Mouse (Mus musculus) hematopoietic stem cell, adult 5-6 weeks (primary cell): ENCODE data around the gene Palld. TPM values are rescaled to one million over a fixed set of nuclear protein-coding genes. Genes with fewer than 3 reads are reported as not detected.
A peak's percentile ranks its signal among the peaks of the same experiment; 100 is the strongest.

Source experiments
- ATAC-seq, 2 experiments: fragments of 125-278 bp in 1 of 2; replicated peaks in 1 of 2; 2 replicates each; pipeline ENCODE4 v1.8.0; 2016 to 2017; ENCODE audit warnings: inconsistent platforms in 2 of 2, mild to moderate bottlenecking in 2 of 2, moderate number of reproducible peaks in 2 of 2, low read depth in 1 of 2, moderate TSS enrichment in 1 of 2; ENCODE audit not compliant: low FRiP score in 2 of 2, poor library complexity in 2 of 2, severe bottlenecking in 2 of 2, insufficient read depth in 1 of 2, low TSS enrichment in 1 of 2
- total RNA-seq: library from RNA; stranded (forward); fragments of 172-1452, 232-1000 nt; gene quantifications from 2 replicates; pipeline ENCODE4 v1.2.3, GENCODE M21; 2017

The Palld gene
- total RNA-seq, 1 experiment from 2014 or later, result 2.2 TPM

DNA sequence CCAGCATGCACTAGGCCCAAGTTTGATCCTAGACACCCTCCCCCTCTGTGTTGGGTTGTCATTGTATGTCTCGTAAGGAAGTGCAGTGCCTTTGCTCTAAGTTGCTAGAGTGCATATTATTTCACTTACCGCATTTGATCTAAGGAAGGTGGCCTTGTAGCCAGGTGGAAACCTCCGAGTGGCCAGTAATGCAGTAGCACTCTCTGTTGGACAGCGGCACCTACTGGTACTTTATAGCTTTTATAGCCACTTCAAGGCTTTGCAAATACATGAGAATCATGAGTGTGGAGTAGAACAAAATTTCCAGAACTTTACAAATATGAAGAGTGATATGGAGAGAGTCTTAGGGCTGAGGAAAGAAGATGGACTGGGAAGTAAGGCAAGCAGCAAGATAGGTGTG lies 403.5 kb downstream of the Palld start:
- no peak for ATAC-seq

DNA sequence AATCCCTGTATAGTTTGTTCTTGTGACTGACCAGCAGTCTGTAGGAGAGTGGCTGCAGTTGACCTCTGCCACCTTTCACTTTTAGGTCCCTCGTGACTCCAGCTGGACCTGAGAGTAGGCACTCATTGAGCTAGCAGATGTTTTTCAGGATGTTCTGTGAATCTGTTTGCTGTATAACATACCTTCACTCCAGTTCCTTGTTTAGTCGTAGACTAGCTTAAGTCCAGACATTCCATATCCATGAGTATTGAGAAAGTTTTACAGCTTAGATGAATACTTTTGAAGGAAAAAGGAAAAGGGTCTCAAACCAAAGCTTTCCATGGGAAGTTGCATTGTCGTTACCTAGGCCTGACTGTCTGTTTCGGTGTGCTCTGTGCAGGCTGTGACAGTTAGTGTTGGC lies 405.4 kb downstream of the Palld start:
- no peak for ATAC-seq

DNA sequence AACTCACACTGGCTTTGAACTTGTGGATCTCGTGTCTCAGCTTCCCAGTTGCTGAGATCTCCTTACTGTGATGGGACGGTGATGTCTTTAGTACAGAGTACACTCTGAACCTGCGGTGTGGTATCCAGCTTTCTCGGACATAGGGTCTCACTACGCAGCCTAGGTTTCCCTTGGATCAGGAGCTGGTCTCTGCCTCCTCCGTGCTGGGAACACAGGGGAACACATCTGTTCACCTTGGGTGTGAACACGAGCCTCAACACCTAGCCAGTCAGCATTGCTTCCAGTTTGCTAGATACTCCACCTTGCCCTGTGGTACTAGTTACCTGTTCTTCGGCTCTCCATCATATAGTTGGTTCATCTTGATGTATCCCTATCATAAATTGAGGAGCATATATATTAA lies 413.9 kb downstream of the Palld start:
- no peak for ATAC-seq

DNA sequence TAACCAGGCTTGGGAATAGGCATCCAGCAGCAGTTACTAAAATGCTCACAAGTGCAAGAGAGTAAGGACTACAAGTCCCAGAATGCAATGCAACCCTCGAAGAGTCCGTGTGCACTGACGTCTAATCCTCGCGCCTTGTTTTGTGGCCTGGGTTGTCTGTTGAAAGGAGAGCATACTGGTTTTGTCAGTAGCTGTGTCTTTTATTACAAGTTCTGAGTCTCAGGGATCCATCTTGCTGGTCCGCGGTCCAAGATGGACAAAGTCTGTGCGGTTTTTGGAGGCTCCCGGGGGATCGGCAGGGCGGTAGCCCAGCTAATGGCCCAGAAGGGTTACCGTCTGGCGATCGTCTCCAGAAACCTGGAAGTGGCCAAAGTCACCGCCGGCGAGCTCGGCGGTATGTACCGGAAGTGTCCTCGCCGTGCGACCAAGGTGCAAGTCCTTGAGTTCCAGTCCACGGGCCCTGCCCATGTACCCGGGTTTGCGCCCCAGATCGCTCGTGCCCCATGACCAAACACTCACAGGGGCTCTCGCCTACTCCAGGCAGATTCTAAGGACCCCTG lies 414.8 kb downstream of the Palld start, which contains the start of gene Cbr4:
Gene Cbr4 (plus strand): TSS at position 138 of the 560 bp plus-strand sequence.
- peak; percentile 99 for ATAC-seq

DNA sequence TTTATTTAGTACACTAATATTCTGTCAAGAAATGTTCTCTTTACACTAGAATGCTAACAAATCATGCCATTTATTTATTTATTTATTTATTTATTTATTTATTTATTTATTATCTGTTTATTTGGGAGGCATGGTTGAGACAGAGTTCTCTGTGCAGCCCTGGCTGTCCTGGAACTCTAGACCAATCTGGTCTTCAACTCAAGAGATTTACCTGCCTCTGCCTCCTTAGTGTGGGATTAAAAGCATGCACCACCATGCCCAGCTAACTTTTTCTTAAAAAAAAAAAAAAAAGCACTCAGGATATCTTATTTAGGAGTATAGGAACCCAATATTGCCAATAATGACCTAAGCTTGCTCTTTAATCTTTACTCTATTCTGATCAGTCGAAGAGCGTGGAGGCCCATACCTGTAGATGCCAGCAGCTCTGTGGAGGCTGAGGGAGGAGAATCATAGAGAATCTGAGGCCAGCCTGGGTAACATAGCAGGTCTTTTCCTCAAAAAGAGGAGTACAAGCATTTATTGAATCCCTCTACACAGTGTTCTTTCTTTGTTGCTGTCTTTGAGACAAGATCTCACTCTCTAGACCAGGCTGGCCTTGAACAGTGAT lies 415.5 kb downstream of the Palld start:
- no peak for ATAC-seq

DNA sequence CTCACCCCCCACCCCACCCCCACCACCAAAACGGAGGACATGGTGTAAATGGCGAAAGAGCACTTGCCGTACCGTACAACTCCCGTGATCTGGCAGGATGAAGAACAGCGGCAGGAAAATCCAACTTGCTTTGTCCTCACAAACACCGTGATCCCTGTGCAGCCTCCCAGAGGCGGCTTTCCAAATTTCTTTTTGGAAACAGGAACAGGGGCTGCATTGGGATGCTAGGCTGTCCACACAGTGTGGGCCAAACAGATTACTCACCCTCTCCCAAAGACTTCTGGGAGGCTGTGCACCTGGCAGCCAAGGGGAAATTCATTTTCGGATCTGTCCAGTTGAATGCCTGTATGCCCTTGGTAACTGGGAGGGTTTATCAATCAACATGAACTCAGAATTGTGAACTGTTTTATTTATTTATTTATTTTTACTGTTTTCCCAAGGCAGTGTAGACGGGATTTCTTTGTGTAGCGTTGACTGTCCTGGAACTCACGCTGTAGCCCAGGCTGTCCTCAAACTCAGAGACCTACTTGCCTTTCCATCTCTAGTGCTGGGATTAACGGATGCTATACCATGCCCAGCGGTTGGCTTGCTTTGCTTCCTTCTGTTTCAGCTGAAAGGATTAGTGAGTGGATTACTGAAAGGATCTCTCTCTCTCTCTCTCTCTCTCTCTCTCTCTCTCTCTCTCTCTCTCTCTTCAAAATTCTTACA lies 422.1 kb downstream of the Palld start:
- ATAC-seq, result 0 out of 4 replicates have a peak, but pooled peaks of 1 of the 2 experiments have one; percentile 5

DNA sequence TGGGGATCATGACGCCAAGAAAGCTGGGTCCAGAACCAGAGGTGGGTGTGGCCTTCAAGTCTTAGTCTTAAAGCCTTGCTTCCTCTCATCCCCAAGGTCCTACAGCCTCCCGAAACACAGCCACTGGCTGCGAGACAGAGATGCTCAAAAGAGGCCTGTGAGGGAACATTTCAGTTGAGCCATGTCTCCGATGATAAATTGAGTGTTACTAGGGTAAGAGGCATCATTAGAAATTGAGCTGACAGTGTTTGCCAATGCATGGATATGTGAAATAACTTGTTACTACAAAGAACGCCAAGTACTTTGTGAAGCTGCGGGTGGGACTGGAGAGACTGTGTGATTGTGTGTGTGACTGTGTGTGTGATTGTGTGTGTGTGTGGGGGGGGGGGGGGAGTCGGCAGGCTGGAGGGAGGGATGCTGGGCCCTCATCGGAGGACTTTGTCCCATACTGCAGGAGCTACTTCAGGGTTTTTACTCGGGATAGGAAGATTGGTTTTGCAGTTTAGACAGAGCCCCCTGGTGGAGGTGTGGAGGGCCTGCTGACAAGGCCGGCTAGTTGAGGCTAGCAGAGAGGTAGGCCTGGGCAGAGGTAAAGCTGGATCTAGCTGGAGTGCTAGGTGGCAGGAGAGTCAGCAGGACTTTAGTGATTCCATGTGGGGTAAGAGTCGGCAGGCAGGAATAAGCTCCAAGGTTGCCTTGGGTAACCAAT lies 422.8 kb downstream of the Palld start:
- peak; percentile 81 to 87 for ATAC-seq

DNA sequence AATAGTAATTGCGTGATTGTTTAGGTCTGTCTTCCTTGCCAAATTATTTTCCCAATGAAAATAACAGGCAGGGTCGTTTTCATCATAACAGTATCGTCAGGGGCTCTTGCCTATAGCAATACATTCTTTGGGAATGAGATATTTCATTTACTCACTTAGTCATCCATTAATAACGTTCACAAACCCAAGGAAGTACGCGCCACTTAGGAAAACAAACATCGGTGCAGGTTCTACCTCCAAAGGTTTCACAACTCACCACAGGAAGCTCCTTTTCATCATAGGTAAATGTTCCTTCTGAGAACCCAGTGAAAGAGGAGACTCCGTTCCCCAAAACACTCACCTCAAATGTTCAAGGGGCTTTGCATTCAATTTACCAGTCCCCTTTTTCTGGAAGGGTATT lies 423.7 kb downstream of the Palld start:
- ATAC-seq, result no peak

DNA sequence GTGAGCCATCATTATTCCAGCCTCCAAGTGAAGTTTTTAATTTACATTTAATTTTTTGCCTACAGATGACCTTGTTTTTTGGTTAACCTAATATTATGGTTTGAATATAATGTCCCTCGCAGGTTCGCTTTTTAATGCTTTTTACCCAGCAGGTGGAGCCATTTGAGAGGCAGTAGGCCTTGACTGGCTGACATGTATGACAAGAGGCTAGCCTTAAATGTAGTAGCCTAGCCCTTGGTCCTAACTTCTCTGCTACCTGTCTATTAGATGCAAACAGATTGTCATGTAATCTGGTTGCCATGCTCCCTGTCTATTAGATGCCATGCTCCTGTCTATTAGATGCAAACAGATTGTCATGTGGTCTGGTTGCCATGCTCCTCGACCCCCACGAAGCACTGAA lies 424.3 kb downstream of the Palld start:
- no peak for ATAC-seq

DNA sequence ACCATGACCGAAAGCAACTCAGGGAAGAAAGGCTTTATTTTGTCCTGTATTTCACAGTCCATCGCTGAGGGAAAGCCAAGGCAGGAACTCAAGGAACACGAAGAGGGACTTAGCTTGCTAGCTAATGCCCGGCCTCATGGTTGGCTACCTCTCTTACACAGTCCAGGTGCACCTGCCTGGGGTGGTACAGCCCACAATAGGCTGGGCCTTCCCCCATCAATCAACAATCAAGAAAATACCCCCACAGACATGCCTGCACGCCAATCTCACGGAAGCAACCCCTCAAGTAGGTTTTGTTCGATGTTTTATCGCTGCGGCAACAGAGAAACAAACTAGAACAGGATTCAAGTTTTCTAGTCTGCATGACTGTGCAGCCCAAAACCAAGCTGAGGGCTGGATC lies 426.3 kb downstream of the Palld start:
- no peak for ATAC-seq

DNA sequence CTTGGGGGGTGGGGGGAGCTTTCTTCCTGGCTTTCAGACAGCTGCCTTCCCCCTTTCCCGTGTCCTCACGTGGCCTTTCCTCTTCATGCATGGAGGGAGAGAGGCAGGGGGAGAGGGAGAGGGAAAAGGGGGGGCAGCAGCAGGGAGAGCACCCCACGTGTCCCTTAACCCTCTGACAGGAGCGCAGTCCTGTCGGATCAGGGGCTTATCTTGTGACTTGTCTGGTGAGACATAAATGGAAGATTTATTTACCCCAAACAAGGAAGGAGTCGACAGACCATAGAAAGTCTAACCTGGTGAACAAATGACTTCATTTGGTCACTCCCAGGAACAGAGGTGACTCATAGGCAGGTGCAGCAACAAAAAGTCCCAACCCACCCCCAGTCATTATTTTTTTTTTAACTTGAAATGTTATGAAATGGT lies 427.2 kb downstream of the Palld start:
- ATAC-seq, result no peak

DNA sequence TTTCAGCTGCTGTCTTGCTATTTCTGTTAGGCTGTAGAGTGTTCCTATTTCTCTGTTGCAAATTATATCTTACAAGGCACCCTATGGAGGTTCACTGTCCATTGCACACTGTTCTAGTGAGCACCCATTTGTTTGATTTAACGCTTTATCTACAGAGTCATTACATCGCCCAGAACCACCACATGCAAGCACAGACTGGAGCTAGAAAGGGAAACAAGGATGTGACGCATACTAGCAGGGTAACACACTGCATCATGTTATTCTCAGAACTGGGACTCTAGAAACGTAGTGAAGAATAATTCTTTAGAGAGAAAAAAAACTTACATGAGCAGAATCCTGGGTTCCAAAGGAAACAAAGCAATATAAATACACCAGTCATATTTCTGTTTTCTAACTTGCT lies 432.3 kb downstream of the Palld start:
- ATAC-seq, result no peak

DNA sequence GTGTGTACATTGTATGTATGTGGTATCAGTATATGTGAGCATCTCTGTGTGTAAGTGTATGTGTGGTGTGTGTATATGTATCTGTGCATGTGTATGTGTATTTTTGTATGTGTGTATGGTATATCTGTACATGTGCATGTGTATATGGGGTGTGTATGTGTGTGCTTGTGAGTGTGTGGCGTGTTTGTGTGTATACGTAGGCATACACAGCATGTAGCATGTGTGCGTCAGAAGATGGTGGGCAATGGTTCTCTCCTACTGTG lies 435.0 kb downstream of the Palld start:
- ATAC-seq, result no peak

DNA sequence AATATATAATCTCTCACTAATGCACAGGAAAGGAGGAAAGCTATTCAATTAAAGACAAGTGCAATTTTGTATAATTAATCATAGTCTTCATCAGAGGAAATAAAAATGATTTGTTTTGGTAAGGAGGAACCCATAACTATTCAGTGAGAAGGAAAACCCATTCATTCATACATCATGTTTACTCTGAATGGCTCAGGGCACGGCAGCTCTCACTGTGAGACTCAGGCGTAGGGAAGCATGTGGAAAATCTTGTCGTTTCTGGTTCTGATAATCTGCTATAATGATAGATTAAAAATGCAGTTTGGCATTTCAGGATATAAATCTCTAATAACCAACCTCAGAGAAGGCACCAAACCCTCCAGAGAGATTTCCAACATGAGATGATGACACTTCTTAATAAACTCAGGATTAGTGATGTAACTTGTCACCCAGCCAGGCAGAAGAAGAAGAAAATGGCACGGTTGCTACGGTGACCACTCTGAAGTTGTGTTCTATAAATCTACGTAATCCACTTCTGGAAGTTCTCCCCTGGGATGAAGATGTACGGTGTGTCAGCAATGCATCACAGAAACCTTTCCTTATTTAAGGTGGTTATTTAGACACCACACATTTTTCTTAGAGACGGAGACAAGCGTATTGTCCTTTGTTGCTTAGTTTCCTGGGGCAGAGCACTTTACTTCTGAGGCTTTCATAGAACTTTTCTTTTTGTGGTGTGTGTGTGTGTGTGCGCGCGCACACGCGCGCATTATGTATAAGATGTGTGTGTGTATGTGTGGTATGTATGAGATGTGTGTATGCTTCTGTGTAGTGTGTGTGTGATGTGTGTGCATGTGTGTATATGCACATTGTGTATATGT lies 435.6 kb downstream of the Palld start:
- no peak for ATAC-seq

DNA sequence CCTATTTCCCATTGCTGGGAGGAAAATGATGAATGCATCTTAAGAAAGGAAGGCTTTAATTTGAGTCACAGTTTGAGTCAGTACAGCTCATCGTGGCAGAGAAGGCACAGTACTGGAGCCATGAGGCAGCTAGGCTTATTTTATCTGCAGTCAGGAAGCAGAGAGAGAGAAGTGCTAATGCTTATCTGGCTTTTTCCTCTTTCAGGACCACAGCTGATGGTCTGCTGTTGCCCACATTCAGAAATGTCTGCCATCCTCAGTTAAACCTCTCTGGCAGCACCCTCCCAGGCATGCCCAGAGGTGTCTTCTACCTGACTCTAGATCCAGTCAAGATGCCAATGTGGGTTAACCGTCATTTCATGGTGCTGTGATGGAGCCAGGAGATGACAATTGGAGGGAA lies 438.1 kb downstream of the Palld start:
- no peak for ATAC-seq

DNA sequence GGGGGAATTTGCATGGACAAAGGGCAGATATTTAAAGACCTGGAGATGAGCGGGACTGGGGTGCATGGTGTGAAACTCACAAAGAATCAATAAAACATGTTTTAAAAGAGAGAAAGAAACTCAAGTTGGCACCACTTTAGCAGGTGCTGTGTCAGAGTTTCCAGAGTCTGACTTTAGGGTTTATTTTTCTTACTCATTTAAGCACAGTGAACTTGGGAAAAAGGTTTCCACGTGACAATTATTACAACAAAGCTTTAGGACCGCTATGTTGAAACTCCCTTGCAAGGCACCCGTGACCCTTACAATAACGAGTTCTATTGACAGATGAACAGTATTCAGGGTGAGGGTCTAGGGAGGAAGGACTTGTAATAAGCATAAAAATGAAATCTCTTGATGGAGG lies 440.3 kb downstream of the Palld start:
- ATAC-seq, result no peak
